Mouse (Mus musculus): ENCODE measurements at regions not wholly inside any gene's neighbourhood (a gene's known extent, or its start where the extent isn't known, plus 50 kb on each side); places are given as distances from the start of the nearest gene placed in this dataset.

GRCm38 (mm10) chr10:109528096-109528495 is 517.3 kb upstream of the Syt1 start:
- no peak overlapping the region for H3K27ac ChIP-seq (ENCODE audit: low read length)
- no peak overlapping the region for H3K4me2 ChIP-seq (ENCODE audit: low read depth, low read length)
- no peaks in the 10 kb centered on the region for H3K9me3 ChIP-seq (replicated peaks; ENCODE audit: control insufficient read depth, low read length)
- H3K27me3 ChIP-seq (ENCODE audit: control insufficient read depth, insufficient read depth, low read length), result no peaks in the 10 kb centered on the region
- no peak for ATAC-seq (replicated peaks; ENCODE audit: extremely low read depth, insufficient read depth, low FRiP score)
- H3K9ac ChIP-seq (ENCODE audit: low read length), result no peak overlapping the region
- H3K4me1 ChIP-seq (ENCODE audit: control insufficient read depth, insufficient read depth, low read length), result no peaks in the 10 kb centered on the region
- 68% methylated on average over 2 of the region's 2 CpGs for WGBS
- H3K36me3 ChIP-seq (ENCODE audit: control insufficient read depth, insufficient read depth), result no peaks in the 10 kb centered on the region
- H3K4me3 ChIP-seq (ENCODE audit: low read length), result no peak overlapping the region

DNA sequence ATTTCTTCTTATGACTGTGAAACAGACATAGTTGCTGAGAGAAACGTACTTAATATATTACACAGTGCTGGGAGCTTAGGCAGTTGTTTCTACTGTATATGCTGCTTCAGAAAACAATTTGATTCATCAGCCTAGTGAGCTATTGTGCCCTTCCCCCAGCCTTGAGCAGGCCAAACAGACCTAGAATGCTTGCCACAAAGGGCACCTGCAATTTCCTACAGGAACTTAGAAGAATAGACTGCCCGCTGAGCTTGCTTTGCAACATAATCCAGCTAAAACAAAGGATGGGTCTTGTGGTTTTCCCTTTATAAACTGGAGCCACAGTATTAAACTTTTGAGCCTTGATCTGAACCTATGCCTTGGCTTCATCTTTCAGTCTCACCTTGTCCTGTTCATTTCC is 510.9 kb upstream of the Syt1 start:
- Histone ChIP-seq H3K4me1 (ENCODE audit: control insufficient read depth, insufficient read depth, low read length) (no peaks in the 10 kb centered on the region), H3K9me3 (replicated peaks; ENCODE audit: control insufficient read depth, low read length) (no peaks in the 10 kb centered on the region), H3K27me3 (ENCODE audit: control insufficient read depth, insufficient read depth, low read length) (no peaks in the 10 kb centered on the region), H3K4me2 (ENCODE audit: low read depth, low read length) (no peak overlapping the region), H3K27ac (ENCODE audit: low read length) (no peak overlapping the region), H3K4me3 (ENCODE audit: low read length) (no peak overlapping the region), H3K36me3 (ENCODE audit: control insufficient read depth, insufficient read depth) (no peaks in the 10 kb centered on the region), H3K9ac (ENCODE audit: low read length) (no peak overlapping the region)
- ATAC-seq (replicated peaks; ENCODE audit: extremely low read depth, insufficient read depth, low FRiP score), result no peak
- WGBS, result 41% methylated on average over 2 of the region's 2 CpGs

GRCm38 (mm10) chr10:109517664-109518063 is 506.9 kb upstream of the Syt1 start:
- Histone ChIP-seq H3K9me3 (replicated peaks; ENCODE audit: control insufficient read depth, low read length) (no peaks in the 10 kb centered on the region), H3K27me3 (ENCODE audit: control insufficient read depth, insufficient read depth, low read length) (no peaks in the 10 kb centered on the region), H3K36me3 (ENCODE audit: control insufficient read depth, insufficient read depth) (no peaks in the 10 kb centered on the region), H3K27ac (ENCODE audit: low read length) (no peak overlapping the region), H3K4me1 (ENCODE audit: control insufficient read depth, insufficient read depth, low read length) (no peaks in the 10 kb centered on the region), H3K4me2 (ENCODE audit: low read depth, low read length) (no peak overlapping the region), H3K4me3 (ENCODE audit: low read length) (no peak overlapping the region), H3K9ac (ENCODE audit: low read length) (no peak overlapping the region)
- no peak for ATAC-seq (replicated peaks; ENCODE audit: extremely low read depth, insufficient read depth, low FRiP score)
- WGBS, result 77% methylated on average over 1 of the region's 1 CpGs

GRCm38 (mm10) chr10:109515225-109515624 is 504.4 kb upstream of the Syt1 start:
- Histone ChIP-seq H3K36me3 (ENCODE audit: control insufficient read depth, insufficient read depth) (no peaks in the 10 kb centered on the region), H3K27ac (ENCODE audit: low read length) (no peak overlapping the region), H3K4me2 (ENCODE audit: low read depth, low read length) (no peak overlapping the region), H3K9ac (ENCODE audit: low read length) (no peak overlapping the region), H3K27me3 (ENCODE audit: control insufficient read depth, insufficient read depth, low read length) (no peaks in the 10 kb centered on the region), H3K4me1 (ENCODE audit: control insufficient read depth, insufficient read depth, low read length) (no peaks in the 10 kb centered on the region), H3K4me3 (ENCODE audit: low read length) (no peak overlapping the region), H3K9me3 (replicated peaks; ENCODE audit: control insufficient read depth, low read length) (no peaks in the 10 kb centered on the region)
- 72% methylated on average over 3 of the region's 3 CpGs for WGBS
- no peak for ATAC-seq (replicated peaks; ENCODE audit: extremely low read depth, insufficient read depth, low FRiP score)

- H3K4me1 ChIP-seq (ENCODE audit: control insufficient read depth, insufficient read depth, low read length), result no peaks in the 10 kb centered on the region
- 45% methylated on average over 1 of the region's 1 CpGs for WGBS
- no peak overlapping the region for H3K9ac ChIP-seq (ENCODE audit: low read length)
- no peak overlapping the region for H3K4me3 ChIP-seq (ENCODE audit: low read length)
- no peaks in the 10 kb centered on the region for H3K9me3 ChIP-seq (replicated peaks; ENCODE audit: control insufficient read depth, low read length)
- H3K27me3 ChIP-seq (ENCODE audit: control insufficient read depth, insufficient read depth, low read length), result no peaks in the 10 kb centered on the region
- H3K27ac ChIP-seq (ENCODE audit: low read length), result no peak overlapping the region
- ATAC-seq (replicated peaks; ENCODE audit: extremely low read depth, insufficient read depth, low FRiP score), result no peak
- no peak overlapping the region for H3K4me2 ChIP-seq (ENCODE audit: low read depth, low read length)
- H3K36me3 ChIP-seq (ENCODE audit: control insufficient read depth, insufficient read depth), result no peaks in the 10 kb centered on the region
Observed at GRCm38 (mm10) chr10:109510917-109511715, 500.3 kb upstream of the Syt1 start.

DNA sequence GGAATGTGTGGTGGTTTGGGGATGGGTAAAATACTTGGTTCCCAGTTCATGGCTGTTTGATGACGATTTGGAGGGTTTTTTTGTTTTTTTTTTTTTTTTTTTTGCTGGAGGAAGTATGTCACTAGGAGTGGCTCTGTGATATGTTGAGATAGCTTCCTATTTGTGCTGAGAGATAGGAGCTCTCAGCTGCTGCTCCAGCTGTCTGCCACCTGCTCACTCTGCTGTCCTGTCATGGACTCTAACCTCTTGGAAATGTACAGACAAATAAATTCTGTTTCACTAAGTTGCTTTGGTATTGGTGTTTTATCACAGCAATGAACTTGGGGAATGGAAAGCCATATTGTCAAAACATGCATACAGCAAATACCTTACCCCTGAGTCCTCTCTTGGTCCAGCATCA is 497.8 kb upstream of the Syt1 start:
- Histone ChIP-seq H3K4me2 (ENCODE audit: low read depth, low read length) (no peak overlapping the region), H3K36me3 (ENCODE audit: control insufficient read depth, insufficient read depth) (no peaks in the 10 kb centered on the region), H3K4me1 (ENCODE audit: control insufficient read depth, insufficient read depth, low read length) (no peaks in the 10 kb centered on the region), H3K9ac (ENCODE audit: low read length) (no peak overlapping the region), H3K4me3 (ENCODE audit: low read length) (no peak overlapping the region), H3K27ac (ENCODE audit: low read length) (no peak overlapping the region), H3K27me3 (ENCODE audit: control insufficient read depth, insufficient read depth, low read length) (no peaks in the 10 kb centered on the region), H3K9me3 (replicated peaks; ENCODE audit: control insufficient read depth, low read length) (no peaks in the 10 kb centered on the region)
- 65% methylated on average over 1 of the region's 1 CpGs for whole genome bisulfite sequencing
- no peak for ATAC-seq (replicated peaks; ENCODE audit: extremely low read depth, insufficient read depth, low FRiP score)

DNA sequence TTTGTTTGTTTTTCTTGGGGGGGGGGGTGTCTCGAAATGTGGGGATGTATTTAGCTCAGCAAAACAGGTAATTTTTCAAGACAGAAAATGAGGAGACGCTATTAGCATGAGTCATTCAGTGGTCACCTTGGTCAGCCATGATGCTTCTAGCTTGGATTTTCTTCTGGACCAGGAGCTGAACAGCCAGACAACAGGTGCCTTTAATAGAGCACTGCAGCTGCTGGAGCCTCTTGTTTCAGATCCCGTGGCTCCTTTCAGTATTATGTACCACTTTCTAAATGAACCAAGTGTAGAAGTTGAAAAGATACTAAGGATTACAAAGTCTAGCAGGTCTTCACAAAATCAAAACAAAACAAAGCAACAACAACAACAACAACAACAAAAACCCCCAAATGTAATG is 496.4 kb upstream of the Syt1 start:
- no peak overlapping the region for H3K4me3 ChIP-seq (ENCODE audit: low read length)
- 63% methylated on average over 3 of the region's 3 CpGs for WGBS
- H3K4me2 ChIP-seq (ENCODE audit: low read depth, low read length), result no peak overlapping the region
- H3K4me1 ChIP-seq (ENCODE audit: control insufficient read depth, insufficient read depth, low read length), result no peaks in the 10 kb centered on the region
- no peaks in the 10 kb centered on the region for H3K27me3 ChIP-seq (ENCODE audit: control insufficient read depth, insufficient read depth, low read length)
- no peaks in the 10 kb centered on the region for H3K36me3 ChIP-seq (ENCODE audit: control insufficient read depth, insufficient read depth)
- ATAC-seq (replicated peaks; ENCODE audit: extremely low read depth, insufficient read depth, low FRiP score), result no peak
- no peak overlapping the region for H3K27ac ChIP-seq (ENCODE audit: low read length)
- no peaks in the 10 kb centered on the region for H3K9me3 ChIP-seq (replicated peaks; ENCODE audit: control insufficient read depth, low read length)
- no peak overlapping the region for H3K9ac ChIP-seq (ENCODE audit: low read length)

DNA sequence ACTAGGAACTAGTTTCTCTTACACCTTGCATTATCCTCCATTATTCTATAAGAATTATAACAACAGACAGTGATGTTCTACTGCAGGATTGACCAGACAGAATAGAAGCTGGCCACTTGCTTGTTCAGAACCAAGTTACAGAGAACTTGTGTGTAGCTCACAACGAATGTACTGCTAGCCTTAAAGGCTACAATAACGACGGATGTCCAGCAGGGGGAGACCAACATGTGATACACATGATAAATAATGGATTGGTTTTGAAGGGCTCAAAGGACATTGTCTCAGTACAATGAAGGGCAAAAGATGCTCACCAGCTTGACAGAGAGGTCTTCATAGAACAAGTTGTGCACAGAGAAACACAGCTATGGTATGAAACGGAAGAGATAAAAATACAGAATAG is 493.9 kb upstream of the Syt1 start:
- no peaks in the 10 kb centered on the region for H3K27me3 ChIP-seq (ENCODE audit: control insufficient read depth, insufficient read depth, low read length)
- H3K4me3 ChIP-seq (ENCODE audit: low read length), result no peak overlapping the region
- ATAC-seq (replicated peaks; ENCODE audit: extremely low read depth, insufficient read depth, low FRiP score), result no peak
- no peak overlapping the region for H3K9ac ChIP-seq (ENCODE audit: low read length)
- no peaks in the 10 kb centered on the region for H3K9me3 ChIP-seq (replicated peaks; ENCODE audit: control insufficient read depth, low read length)
- no peak overlapping the region for H3K4me2 ChIP-seq (ENCODE audit: low read depth, low read length)
- H3K4me1 ChIP-seq (ENCODE audit: control insufficient read depth, insufficient read depth, low read length), result no peaks in the 10 kb centered on the region
- whole genome bisulfite sequencing, result 51% methylated on average over 4 of the region's 4 CpGs
- H3K27ac ChIP-seq (ENCODE audit: low read length), result no peak overlapping the region
- no peaks in the 10 kb centered on the region for H3K36me3 ChIP-seq (ENCODE audit: control insufficient read depth, insufficient read depth)

- H3K9ac ChIP-seq (ENCODE audit: low read length), result no peak overlapping the region
- no peak overlapping the region for H3K4me3 ChIP-seq (ENCODE audit: low read length)
- H3K4me2 ChIP-seq (ENCODE audit: low read depth, low read length), result no peak overlapping the region
- no peaks in the 10 kb centered on the region for H3K27me3 ChIP-seq (ENCODE audit: control insufficient read depth, insufficient read depth, low read length)
- no peak overlapping the region for H3K27ac ChIP-seq (ENCODE audit: low read length)
- no peaks in the 10 kb centered on the region for H3K9me3 ChIP-seq (replicated peaks; ENCODE audit: control insufficient read depth, low read length)
- H3K4me1 ChIP-seq (ENCODE audit: control insufficient read depth, insufficient read depth, low read length), result no peaks in the 10 kb centered on the region
- H3K36me3 ChIP-seq (ENCODE audit: control insufficient read depth, insufficient read depth), result no peaks in the 10 kb centered on the region
- no peak for ATAC-seq (replicated peaks; ENCODE audit: extremely low read depth, insufficient read depth, low FRiP score)
Observed at GRCm38 (mm10) chr10:109500861-109501260, 490.1 kb upstream of the Syt1 start.
